Mouse (Mus musculus) ovary, postnatal 36 days (tissue): ENCODE results near the gene Bmf.

Experiments used
- DNase-seq: peaks from one replicate; pipeline ENCODE4 v3.0.0; 2022; ENCODE audit warnings: low spot score, mixed read lengths

Gene Bmf

DNA sequence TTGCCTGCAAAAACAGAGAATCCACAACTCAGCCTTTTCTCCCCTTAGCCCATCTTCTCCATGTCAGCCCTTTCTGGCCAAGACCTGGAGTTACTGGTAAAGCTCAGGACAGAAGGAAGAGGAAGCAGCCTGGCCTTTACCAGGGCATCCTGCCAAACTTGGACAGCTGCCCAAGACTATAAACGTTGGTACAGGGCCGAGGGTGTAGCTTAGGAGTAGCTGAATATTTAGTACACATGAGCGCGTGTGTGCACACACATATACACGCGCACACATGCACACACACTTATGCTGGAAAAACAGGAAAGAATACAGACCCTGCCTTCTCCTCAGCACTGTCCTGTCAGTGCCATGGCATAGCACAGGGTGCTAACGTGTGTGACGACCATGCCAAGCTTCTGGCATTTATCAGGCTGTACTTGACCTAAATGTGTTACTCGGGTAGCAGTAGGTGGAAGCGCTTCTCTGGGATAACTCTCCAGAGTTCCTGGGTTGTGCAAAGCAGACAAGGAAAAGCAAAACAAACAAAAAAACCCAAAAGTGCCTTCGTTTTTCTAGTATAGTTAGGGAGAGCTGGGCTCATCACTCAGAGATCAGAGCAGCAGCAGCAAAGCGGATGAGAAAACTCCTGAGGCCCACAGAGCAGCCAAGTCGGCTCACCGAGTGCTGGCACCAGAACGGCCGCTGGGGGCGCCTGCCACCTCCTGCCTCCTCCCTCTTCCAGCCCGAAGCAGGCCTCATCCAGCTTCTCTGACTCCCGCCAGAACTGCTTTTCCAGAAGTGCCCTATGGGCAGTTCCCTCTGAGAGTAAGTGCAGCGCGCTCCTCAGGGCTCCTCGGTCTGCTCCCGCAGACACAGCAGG is 4.0 kb downstream of the Bmf start:
- DNase-seq: peak; percentile 89

DNA sequence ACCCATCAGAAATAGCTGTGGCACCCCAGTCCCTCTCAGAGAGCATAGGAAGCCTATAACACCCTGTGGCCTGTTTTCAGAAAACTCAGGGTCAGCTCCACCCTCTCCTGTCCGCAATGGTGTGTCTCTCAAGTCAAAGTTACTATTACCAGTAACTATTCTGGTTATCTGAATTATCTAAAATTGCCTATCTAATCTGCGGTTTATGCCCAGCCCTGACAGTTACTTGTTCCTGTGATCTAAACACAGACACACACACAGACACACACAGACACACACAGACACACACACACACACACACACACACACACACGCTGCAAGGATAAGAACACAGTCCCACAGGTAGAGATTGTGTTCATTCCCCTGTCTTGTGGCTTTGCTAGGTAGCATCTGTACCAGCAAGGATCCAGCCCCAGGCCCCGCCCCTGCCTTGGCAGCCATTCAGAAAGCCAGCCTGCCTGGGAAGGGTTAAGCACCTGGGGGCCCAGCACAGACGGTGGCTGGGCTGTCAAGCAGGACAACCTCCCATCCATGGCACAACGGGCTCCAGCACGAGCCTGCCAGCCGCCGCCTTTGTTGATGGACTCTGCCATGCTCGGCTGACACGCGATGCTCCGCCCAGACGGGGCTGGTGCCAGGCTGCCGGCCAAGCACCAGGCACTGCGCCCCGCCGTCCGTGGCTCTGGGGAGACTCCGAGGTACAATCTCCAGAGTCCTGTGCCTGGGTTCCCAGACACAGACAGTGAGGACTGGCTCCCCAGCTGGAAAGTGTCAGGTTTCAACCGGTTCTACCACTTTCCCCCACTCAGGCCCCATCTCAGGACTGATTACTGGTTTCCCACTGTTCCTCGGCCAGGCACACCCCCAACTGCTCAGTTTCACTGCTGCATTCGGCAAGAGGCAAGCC is 5.3 kb downstream of the Bmf start:
- peak; percentile 84 for DNase-seq

DNA sequence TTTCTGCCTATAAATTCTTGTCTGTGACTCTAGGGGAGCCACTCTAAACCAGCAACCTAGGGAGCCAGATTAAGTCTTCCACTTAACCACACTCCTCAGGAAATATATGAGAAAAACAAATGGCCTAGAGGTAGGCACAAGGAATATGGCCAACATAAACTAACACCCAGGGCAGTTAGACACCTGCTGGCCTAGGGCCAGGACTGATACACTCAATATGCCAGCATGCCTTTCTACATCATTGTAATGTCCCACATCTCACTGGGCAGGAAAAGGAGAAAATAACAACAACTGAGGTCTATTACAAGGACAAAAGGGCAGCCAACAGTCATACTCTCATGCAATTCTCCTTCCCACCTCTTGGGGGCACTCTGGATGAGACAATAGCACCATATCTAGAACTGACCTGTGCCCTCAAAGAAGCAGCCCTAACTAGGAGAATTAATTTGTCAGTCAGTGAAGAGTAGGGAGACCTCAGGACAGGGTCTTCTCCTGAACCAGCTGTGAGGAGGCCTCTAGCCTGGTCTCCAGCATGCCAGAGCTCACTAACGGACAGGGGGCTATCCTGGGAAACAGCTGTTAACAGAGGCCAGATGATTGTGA is 6.4 kb downstream of the Bmf start:
- DNase-seq: no peak

DNA sequence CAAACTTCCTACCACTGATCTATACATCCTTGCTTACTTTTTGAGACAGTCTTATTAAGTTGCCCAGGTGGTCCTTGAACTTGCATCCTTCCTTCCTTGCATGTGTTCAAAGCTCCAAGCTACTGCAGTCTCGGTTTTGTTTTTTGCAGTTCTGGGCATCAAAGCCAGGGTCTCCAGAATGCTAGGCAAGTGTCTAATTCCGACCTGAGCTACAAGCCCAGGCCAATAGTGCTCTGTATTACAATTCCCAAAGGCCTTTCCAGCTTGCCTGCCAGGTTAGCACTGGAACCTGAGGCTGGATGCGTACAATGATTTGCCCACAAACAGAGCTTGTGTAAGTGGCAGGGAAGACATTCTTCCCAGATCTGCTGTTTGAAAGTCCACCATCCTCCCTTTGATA is 7.8 kb downstream of the Bmf start:
- DNase-seq: no peak

DNA sequence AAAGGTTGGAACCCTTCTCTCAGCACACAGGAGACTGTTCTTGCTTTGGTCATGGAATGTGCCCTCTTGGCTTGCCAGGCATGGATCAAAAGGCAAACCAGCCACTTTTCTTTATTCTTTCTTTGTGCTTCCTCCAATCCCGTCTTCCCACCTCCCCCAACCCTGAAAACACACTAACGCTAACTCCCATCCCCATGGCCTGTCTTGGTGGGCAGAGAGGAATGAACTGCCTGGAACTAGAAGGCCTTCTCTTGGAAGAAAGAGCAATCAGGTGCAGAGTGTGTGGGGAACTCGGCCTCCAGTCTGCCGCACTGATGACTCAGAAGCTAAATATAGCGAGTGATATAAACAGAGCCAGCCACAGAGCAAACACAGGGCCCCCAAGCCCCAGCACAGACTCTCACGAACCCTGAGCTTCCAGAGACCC is 8.8 kb downstream of the Bmf start:
- DNase-seq: no peak

DNA sequence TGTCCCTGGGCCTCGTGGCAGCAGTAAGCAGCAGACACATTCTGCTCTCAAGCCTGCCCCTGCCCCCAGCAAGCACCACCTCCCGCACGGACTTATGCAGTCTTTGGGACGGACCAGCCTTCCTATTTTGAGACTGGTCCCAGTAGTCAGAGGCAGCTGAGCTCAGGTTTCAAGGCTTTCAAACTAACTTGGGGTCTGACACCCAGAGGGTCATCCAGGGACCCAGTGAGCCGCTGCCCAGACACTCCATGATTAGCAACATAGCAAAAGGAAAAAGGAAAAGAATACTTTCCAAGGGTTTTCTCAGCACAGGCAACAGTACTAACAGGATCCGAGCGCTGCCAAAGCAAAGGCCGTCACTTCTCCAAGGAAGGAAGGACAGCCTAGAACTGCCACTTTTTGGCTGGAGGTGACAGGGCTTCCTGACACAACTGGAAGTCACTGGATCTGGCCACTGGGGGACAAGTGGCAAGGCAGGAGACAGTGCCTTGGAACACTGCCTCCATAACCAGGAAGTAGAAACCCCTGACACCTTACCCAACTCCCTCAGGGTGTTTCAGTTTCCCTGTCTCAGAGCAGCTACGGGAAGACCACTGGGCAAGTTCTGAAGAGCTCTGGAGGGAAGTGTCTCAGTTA is 9.5 kb downstream of the Bmf start:
- DNase-seq: no peak

DNA sequence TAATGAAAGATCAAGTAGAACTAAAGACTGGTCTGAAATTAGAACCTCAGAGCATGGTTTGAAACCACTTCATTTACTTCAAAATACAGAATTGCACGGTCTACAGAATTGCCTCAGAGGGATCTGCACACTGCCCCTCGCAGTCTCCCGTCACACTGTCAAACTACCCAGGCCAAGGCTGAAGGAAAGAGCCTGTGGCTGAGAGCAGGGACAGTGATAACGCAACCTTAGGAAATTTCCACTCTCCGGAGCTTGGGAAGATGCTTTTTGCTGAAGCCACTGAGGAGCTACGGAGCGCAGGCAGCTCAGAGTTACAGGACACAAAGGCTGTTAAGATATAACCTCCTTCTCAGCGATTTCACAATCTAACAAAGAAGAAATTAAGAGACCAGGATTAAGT is 10.4 kb downstream of the Bmf start:
- DNase-seq: no peak

DNA sequence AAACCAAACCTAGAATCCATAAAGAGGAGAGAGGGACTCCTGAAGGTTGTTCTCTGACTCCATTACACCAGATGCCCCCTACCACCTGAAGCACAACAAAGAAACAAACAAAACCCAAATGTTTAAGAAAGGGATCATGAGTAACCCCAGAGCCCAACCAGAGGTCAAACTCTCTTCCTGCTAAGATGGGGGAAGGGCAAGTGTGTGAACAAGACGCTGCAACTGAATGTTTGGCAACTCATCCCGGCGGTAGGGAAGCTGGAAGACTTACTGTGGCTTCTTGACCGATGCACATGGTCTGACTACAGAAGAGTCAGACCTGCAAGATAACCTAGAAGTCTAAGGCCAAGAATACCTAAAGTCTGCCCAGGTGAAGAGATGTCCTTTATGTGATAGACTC is 12.3 kb downstream of the Bmf start:
- DNase-seq: no peak

DNA sequence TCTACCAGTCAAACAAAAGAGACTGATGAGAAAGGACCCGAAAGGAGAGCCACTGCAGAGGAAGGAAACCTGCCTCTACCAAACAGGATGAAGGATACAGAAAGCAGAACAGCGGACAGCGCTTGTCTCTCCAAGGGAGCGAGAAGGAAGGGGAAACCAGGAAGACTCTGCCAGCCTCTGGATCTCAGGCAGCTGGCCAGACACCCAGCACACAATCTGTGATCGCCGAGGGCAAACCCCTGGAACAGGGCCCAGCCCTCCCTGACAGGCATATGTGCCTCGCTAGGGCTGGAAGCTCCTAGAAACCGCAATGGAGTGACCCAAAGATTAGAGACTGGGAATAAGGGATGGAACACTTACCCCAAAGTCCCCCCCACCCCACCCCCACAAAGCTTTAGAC is 12.9 kb downstream of the Bmf start:
- peak; percentile 76 for DNase-seq

DNA sequence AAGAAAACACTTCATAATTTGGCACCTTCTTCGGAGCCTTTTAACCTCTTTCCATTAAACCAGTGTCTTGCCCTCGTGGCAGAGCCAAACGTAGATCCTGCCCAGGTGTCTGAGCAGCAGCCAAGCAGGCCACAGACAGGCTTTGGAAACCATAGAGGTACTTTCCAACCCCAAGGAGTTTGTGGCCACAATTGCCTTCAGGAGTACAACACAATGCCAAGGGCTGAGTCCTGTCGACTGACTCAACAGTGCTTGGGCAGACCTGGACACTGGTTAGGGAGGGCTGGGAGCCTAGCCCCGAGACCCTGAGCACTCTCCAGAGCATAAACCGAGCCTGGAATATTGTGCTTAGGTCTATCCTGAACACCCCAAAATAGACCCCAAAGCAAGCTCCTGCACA is 13.4 kb downstream of the Bmf start:
- no peak for DNase-seq

DNA sequence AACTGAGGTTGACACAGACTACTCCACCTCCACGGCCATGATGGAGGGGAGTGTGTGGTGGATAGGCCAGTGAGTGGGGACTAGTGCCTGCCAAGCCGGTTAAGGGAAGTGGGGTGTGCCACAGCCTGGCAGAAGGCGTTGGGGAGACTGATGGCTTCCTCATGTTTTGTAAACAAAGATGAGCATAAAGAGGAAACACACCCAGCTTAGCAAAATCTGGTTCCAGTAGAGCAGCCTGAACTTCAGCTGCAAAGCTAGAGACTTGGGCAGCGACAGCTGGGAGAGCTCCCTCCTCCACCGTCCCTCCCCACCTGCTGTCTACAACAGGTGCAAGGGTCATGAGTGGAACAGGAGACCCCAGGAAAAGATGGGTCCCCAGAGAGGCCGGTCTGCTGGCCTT is 15.5 kb downstream of the Bmf start:
- peak; percentile 3 for DNase-seq

DNA sequence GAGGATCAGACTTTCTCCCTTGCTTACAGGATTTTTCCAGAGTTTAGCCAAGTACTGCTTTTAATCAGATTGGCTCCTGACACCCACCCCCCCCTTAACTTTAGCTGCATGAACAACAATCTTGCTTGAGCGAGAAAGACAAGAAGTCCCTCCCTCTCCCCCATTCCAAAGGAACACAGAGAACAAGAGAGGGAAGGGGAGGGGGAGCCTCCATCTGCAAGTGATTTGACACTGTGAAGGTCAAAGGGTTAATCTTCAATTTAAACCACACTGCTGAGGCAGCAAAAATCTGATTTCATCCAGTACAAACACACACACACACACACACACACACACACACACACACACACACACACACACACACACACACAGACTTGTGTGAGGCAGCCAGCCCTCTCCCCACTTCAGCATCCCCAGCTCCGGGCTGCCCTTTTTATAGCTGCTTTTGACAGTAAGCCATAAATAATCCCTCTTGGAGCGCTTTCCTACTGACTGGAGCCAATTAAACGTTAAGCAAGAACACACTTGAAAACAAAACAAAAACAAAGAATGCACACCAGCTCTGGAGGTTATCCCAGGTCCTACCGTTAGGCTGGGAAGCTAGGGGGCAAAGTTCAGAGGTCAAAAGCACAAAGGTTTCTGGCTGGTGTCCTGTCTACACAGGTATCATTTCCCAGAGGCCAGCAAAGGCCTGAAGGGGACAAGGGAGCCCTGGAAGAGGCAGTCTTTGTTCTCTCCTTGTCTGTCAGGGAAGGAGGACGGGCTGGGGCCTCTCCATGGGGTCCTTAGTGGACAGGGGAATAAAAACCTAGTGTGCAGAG is 16.4 kb downstream of the Bmf start:
- DNase-seq: peak; percentile 14

DNA sequence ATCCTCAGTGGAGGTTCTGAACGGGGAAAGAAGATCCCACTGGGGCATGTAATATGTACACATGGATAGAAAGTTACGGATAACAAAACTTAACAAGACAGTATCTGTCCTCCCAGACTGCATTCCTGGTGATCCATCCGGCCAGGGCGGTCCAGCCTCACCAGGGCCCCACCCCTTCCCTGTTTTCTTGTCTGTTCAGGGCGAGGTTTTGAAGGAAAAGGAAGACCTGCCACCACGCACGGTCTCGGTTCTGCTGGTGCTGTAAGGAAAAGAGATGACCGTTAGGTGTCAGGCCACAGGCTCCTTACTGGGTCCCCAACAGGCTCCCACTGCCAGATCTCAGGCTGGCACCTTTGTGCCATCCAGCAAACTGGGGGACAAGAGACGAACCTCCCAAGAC is 17.1 kb downstream of the Bmf start:
- no peak for DNase-seq

DNA sequence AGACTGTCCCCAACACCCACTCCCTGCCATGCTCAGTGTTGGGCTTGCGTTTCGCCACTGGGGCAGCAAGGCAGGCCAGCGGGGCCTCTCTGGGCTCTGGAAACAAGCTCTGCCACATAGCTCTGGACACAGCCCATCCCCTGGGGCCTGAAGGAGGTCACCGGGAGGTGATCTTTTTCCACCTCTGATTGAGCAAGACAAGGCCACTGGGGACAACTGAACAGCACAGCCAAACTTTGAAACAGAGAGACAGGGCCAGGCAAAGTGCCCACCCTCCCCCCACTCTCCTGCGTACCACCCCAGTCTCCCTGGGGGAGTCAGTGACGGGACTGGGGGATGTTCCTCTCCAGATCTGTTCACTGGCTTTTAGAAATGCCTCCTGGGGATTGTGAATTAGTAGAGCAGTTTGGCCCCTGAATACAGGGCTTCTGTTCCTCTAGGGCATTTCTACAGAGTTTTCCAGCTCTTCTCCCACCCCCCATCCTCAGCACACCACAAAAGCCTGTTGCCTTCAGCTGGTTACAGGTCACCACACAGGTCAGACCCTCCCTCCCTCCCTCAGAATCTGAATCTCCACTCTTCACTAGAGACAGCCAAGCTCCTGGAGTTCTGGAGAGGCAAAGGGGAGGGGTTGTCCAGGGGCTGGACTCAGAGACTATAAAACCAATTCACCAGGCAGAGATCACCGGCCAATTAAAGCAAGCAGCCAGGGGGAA is 19.9 kb downstream of the Bmf start:
- DNase-seq: peak; percentile 57

DNA sequence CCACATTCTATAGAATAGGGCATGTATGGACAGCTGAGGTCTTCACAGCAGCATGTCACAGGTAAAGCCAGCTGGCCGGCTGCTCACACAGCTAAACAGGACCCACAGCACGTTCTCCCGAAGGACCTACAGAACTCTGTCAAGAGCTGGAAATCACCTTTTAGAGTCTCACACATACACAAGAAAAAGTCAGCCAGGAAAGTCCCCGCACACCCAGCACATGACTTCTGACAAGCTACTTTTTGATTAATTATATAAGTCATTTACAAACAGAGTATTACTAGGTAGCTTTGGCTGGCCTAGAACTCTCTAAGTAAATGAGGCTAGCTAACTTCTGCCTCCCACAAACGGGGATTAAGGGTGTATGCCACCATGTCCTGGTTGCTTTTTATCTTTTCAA is 22.9 kb downstream of the Bmf start:
- DNase-seq: no peak

DNA sequence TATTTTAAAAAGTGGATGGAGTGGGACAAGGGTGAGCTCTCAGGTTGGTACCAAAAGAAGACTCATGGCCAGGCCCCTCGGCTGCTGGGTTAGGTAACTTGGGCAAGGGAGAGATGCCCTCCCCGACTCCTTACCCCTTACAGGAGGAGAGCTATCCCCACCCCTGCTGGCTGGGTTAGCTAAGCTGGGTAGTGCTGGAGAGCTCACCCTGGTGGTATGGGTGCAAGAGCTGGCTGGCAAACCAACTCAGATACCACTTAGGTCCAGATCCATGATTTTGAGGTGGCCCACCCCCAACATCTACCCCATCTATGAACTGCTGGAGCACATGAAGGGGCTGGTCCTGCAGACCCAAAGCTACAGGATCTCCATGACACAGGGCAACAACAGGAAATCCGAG is 24.7 kb downstream of the Bmf start:
- DNase-seq: no peak

DNA sequence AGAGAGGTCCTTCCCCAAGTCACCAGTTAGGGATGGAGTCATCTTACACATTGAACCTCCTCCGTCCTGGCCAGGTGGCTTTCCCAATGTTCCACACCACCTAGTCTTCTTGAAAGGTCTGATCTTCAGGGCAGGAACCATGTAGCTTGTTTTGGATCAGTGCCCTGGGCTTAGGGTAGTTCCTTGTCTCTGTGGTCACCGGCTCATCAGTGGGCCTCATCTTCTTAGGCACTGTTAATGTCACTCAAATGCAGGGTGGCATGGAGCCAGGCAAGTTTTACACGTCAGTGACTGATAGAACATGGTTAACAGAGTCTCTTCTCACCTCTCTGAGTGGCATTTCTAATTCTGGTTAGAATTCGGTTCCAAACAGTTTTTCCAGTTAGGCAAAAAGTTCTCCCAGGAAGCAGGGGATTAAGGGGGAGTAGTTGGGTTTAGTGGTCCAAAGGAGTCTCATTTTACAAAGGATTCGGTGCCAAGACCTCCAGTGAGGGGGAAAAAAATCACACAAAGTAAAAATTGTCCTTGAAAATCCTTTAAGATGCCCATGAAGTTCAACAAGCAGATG is 26.2 kb downstream of the Bmf start:
- DNase-seq: no peak

DNA sequence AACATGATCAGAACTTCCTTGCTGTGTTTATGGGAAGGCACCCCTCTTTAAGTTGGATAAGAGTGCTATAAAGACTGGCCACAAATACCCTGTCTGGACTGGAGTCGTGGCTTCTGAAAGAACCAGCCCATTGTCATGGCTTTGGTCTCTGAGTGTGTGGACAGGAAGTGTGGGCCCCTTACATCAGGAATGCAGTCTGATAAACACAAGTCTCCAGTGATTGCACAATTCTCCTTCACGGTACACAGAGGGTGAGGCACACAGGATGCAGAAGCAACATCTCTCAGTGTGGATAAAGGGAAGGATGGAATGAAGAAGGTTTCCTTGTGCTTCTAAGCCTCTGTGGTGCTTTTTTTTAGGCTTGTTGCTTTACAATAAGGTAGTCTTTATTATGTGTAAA is 27.2 kb downstream of the Bmf start:
- DNase-seq: no peak

DNA sequence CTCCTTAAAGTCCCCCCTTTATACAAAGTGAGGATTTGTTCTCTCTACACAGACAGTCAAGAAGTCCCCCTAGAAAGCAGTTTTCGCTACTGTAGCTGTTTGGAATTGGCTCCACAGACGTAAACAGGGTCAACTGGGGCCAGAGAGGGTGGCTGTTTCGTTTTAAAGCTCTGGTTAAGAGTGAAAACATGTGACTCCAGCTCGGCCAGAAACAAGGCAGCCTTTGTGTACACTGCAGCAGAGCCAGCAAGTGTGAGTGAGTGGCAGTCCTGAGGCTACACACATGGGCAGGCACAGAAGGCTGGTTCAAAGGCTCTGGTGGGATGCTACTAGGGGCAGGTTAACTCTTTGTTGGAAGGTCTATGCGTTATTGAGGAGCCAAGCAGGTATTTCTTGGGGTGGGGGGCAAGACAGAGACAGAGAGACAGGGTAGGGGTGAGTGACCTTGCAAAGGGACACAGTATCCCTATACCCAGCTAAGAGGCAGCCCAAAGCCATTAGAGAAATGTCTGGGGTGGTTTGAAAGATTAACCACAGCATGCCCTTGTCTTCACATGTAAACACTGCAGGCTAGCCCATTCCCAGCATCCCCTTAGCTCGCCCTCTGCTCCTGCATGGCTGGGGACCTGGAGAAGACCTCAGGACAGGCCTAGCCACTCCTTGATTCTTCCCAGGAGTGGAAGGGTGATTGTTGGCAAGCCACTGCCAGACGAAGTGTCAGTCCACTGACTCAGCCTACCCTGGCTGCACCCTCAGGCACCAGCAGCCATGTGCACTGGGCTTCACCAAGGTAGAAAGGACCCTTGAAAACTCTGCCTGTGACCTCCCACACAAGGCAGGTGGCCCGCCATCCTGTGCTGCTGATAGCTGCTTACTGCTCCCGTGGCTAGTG is 29.2 kb downstream of the Bmf start:
- peak; percentile 51 for DNase-seq
